Mouse (Mus musculus): ENCODE data around the gene Gpn2. TPM values are rescaled to one million over a fixed set of nuclear protein-coding genes. Genes with fewer than 3 reads are reported as not detected.

The Gpn2 gene
- polyA plus RNA-seq, 1 experiment from 2014 or later = 20.8 TPM

- Histone ChIP-seq H3K27ac (peak overlapping the region; percentile 79), H3K36me3 (peaks cover 12% of the 10 kb centered on the region; the same call in 1 of the 2 replicates), H3K9ac (no peak overlapping the region), H3K9me3 (no peaks in the 10 kb centered on the region), H3K4me3 (no peak overlapping the region), H3K4me2 (no peak overlapping the region), H3K4me1 (peaks cover 29% of the 10 kb centered on the region), H3K27me3 (no peaks in the 10 kb centered on the region)
- WGBS = 88% methylated on average over 14 of the region's 14 CpGs
- no peak for ATAC-seq (ENCODE audit: borderline replicate concordance, extremely low read depth, low FRiP score, low TSS enrichment)
These were observed 42.9 kb downstream of the Gpn2 start for GRCm38 (mm10) chr4:133627039-133627438.

- ATAC-seq (ENCODE audit: borderline replicate concordance, extremely low read depth, low FRiP score, low TSS enrichment) = no peak
- peaks cover 36% of the 10 kb centered on the region for H3K4me1 ChIP-seq
- H3K27ac ChIP-seq = no peak overlapping the region
- no peak overlapping the region for H3K4me2 ChIP-seq
- H3K36me3 ChIP-seq = peaks cover 12% of the 10 kb centered on the region; the same call in 1 of the 2 replicates
- no peaks in the 10 kb centered on the region for H3K9me3 ChIP-seq
- WGBS = 76% methylated on average over 2 of the region's 2 CpGs
- no peak overlapping the region for H3K4me3 ChIP-seq
- H3K27me3 ChIP-seq = no peaks in the 10 kb centered on the region
- H3K9ac ChIP-seq = no peak overlapping the region
These were observed 44.4 kb downstream of the Gpn2 start for GRCm38 (mm10) chr4:133628517-133628916.

DNA sequence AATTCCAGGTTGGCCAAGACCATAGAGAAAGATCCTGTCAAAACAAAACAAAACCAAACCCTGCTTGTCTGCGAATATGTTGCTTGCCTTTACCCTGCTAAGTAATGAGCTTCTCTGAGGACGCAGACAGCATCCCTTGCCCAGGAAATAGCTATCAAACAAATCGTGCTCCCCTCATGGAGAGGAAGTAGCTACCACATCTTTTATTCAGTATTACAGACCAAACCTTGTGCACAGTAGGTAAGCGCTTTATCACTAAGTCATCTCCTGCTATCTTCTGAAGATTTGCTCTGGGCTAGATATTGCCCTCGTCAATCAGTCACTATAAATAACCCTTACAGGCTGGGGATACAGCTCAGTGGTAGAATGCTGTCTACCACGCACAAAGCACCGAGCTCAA is 45.0 kb downstream of the Gpn2 start:
- WGBS = 74% methylated on average over 7 of the region's 7 CpGs
- no peak overlapping the region for H3K9ac ChIP-seq
- no peak overlapping the region for H3K27ac ChIP-seq
- H3K4me3 ChIP-seq = no peak overlapping the region
- no peak overlapping the region for H3K4me2 ChIP-seq
- no peaks in the 10 kb centered on the region for H3K27me3 ChIP-seq
- H3K36me3 ChIP-seq = peaks cover 11% of the 10 kb centered on the region; the same call in 1 of the 2 replicates
- H3K9me3 ChIP-seq = no peaks in the 10 kb centered on the region
- H3K4me1 ChIP-seq = peaks cover 36% of the 10 kb centered on the region
- no peak for ATAC-seq (ENCODE audit: borderline replicate concordance, extremely low read depth, low FRiP score, low TSS enrichment)

- Histone ChIP-seq H3K9me3 (no peaks in the 10 kb centered on the region), H3K4me3 (no peak overlapping the region), H3K4me2 (no peak overlapping the region), H3K27me3 (no peaks in the 10 kb centered on the region), H3K36me3 (peaks cover 7% of the 10 kb centered on the region; the same call in 1 of the 2 replicates), H3K27ac (no peak overlapping the region), H3K9ac (no peak overlapping the region), H3K4me1 (peaks cover 36% of the 10 kb centered on the region)
- WGBS = 87% methylated on average over 8 of the region's 8 CpGs
- no peak for ATAC-seq (ENCODE audit: borderline replicate concordance, extremely low read depth, low FRiP score, low TSS enrichment)
These were observed 46.3 kb downstream of the Gpn2 start for GRCm38 (mm10) chr4:133630326-133630920.

- WGBS = 70% methylated on average over 14 of the region's 14 CpGs
- Histone ChIP-seq H3K4me3 (peak overlapping the region; percentile 84; the same call in 1 of the 2 replicates), H3K4me1 (peaks cover 33% of the 10 kb centered on the region), H3K9me3 (no peaks in the 10 kb centered on the region), H3K36me3 (peaks cover 3% of the 10 kb centered on the region; the same call in 1 of the 2 replicates), H3K4me2 (peak overlapping the region; percentile 95), H3K27me3 (no peaks in the 10 kb centered on the region), H3K9ac (0 out of 2 replicates have a peak overlapping the region, but pooled peaks have one; percentile 17), H3K27ac (no peak overlapping the region; the same call in 1 of the 2 replicates)
- no peak for ATAC-seq (ENCODE audit: borderline replicate concordance, extremely low read depth, low FRiP score, low TSS enrichment)
These were observed 47.1 kb downstream of the Gpn2 start for GRCm38 (mm10) chr4:133631071-133631768.

- Histone ChIP-seq H3K27ac (peak overlapping the region; percentile 59; the same call in 1 of the 2 replicates), H3K4me1 (peaks cover 30% of the 10 kb centered on the region), H3K4me3 (peak overlapping the region; percentile 84), H3K4me2 (peak overlapping the region; percentile 95), H3K27me3 (no peaks in the 10 kb centered on the region), H3K9me3 (no peaks in the 10 kb centered on the region), H3K36me3 (peaks cover 2% of the 10 kb centered on the region; the same call in 1 of the 2 replicates), H3K9ac (peak overlapping the region; percentile 89)
- WGBS = 33% methylated on average over 9 of the region's 9 CpGs
- ATAC-seq (ENCODE audit: borderline replicate concordance, extremely low read depth, low FRiP score, low TSS enrichment) = no peak
These were observed 47.7 kb downstream of the Gpn2 start for GRCm38 (mm10) chr4:133631769-133632411.

DNA sequence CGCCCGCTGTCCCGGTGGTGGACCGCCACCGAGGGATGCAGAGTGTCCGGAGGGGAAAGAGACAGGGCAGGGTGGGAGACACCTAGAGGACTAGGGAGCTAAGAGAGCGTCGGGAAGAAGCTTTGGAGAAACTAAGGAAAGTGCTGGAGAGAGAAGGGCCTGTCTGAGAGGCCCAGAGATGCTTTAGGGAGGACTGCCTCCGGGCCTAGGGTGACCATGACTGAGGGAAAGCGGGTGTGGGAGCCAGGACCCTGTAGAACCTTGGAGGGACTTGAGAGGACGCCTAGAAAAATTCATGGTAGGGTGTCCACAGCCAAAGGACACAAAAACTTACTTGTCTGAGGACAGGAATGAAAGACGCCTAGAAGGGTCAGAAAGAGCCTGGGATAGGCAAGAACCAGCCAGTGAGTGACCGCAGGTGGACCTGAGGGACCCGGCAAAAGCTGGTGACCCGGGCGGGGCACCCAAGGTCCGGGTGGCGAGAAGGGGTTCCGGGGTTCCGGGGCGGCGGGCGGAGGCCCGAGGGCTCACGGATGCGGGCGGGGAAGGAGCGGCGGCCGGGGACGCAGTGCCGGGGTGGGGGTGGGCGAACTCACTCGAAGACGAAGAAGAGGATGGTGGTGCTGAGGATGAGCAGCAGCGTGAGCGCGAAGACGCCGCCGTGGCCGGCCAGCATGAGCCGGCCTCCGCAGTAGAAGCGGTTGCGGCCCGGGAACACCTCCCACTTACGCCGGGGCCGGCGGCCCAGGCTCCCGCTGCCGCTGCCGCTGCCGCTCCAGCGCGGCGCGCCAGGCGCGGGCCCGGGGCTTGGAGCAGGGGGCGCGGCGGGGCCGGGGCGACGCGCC is 48.5 kb downstream of the Gpn2 start:
- Histone ChIP-seq H3K9ac (peak overlapping the region; percentile 89), H3K27ac (peak overlapping the region; percentile 59), H3K4me2 (peak overlapping the region; percentile 95), H3K27me3 (no peaks in the 10 kb centered on the region), H3K4me1 (peaks cover 27% of the 10 kb centered on the region), H3K4me3 (peak overlapping the region; percentile 84), H3K36me3 (no peaks in the 10 kb centered on the region), H3K9me3 (no peaks in the 10 kb centered on the region)
- peak; percentile 40; the same call in 1 of the 2 replicates for ATAC-seq (ENCODE audit: borderline replicate concordance, extremely low read depth, low FRiP score, low TSS enrichment)
- 1% methylated on average over 68 of the region's 69 CpGs for whole genome bisulfite sequencing

GRCm38 (mm10) chr4:133633332-133634042 is 49.3 kb downstream of the Gpn2 start:
- H3K4me3 ChIP-seq = peak overlapping the region; percentile 84
- WGBS = 7% methylated on average over 38 of the region's 47 CpGs
- H3K27ac ChIP-seq = peak overlapping the region; percentile 59
- no peaks in the 10 kb centered on the region for H3K9me3 ChIP-seq
- H3K9ac ChIP-seq = peak overlapping the region; percentile 89
- H3K36me3 ChIP-seq = no peaks in the 10 kb centered on the region
- H3K4me2 ChIP-seq = peak overlapping the region; percentile 95
- peaks cover 27% of the 10 kb centered on the region for H3K4me1 ChIP-seq
- peak; percentile 85 for ATAC-seq (ENCODE audit: borderline replicate concordance, extremely low read depth, low FRiP score, low TSS enrichment)
- no peaks in the 10 kb centered on the region for H3K27me3 ChIP-seq

DNA sequence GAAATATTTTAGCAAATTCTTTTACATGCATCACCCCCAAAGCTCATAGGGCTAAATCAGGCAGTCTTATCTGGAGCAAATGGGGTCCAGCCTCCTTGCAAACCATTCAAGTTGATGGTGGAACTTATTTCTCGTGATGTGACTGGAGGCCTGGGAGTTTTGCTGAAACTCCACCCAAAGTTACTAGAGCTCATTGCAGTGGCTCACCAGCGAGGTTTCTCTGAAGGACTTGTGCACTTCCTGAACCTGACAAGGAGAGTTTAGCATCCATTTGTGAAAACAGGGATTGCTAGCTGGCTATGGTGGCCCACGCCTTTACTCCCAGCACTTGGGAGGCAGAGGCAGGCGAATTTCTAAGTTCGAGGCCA is 49.9 kb downstream of the Gpn2 start:
- Histone ChIP-seq H3K4me3 (no peak overlapping the region), H3K9ac (0 out of 2 replicates have a peak overlapping the region, but pooled peaks have one; percentile 89), H3K4me1 (peaks cover 27% of the 10 kb centered on the region), H3K4me2 (no peak overlapping the region), H3K27ac (no peak overlapping the region), H3K9me3 (no peaks in the 10 kb centered on the region), H3K36me3 (no peaks in the 10 kb centered on the region), H3K27me3 (no peaks in the 10 kb centered on the region)
- no peak for ATAC-seq (ENCODE audit: borderline replicate concordance, extremely low read depth, low FRiP score, low TSS enrichment)
- 75% methylated on average over 5 of the region's 5 CpGs for WGBS

Data from lung, embryonic 15.5 days (tissue).